Mouse (Mus musculus): ENCODE data around the gene Yes1.
"Not testable (repeated sequence)": the region's sequence is repeated elsewhere in the genome, so short reads cannot be mapped to it uniquely, and the experiment has no call there.

The Yes1 gene

GRCm38 (mm10) chr5:32610801-32611340 lies at the start of gene Yes1:
Gene Yes1, plus strand, starts transcription at chr5:32611171.
- in situ Hi-C loops (cut with MboI; ENCODE audit: unreplicated experiment in 2 of 2): no loop called here

- in situ Hi-C loops (cut with MboI; ENCODE audit: unreplicated experiment in 2 of 2): loop anchor here in 1 of 2 experiments (25.0 kb wide), 1 partner anchor 1448 kb away; no protein-coding TSS in a partner anchor
Observed at GRCm38 (mm10) chr5:32564697-32565096, 46.3 kb upstream of the Yes1 start.

- in situ Hi-C loops (cut with MboI; ENCODE audit: unreplicated experiment in 2 of 2): loop anchor here in 1 of 2 experiments (25.0 kb wide), 1 partner anchor 1440 kb away; no protein-coding TSS in a partner anchor
Observed at GRCm38 (mm10) chr5:32571802-32572201, 39.2 kb upstream of the Yes1 start.

- in situ Hi-C loops (cut with MboI; ENCODE audit: unreplicated experiment in 2 of 2): no loop called here
Observed at GRCm38 (mm10) chr5:32588136-32588535, 22.8 kb upstream of the Yes1 start.

- in situ Hi-C loops (cut with MboI; ENCODE audit: unreplicated experiment in 2 of 2): loop anchor here (5.0 to 10.0 kb wide), 3 partner anchors 64 to 551 kb away; no protein-coding TSS in a partner anchor
Observed at GRCm38 (mm10) chr5:32593793-32594192, 17.2 kb upstream of the Yes1 start.

- in situ Hi-C loops (cut with MboI; ENCODE audit: unreplicated experiment in 2 of 2): loop anchor here (5.0 to 10.0 kb wide), 3 partner anchors 63 to 550 kb away; no protein-coding TSS in a partner anchor
Observed at GRCm38 (mm10) chr5:32594358-32594757, 16.6 kb upstream of the Yes1 start.

GRCm38 (mm10) chr5:32605911-32606310 lies 5.1 kb upstream of the Yes1 start:
- in situ Hi-C loops (cut with MboI; ENCODE audit: unreplicated experiment in 2 of 2): no loop called here

- in situ Hi-C loops (cut with MboI; ENCODE audit: unreplicated experiment in 2 of 2): no loop called here
Observed at GRCm38 (mm10) chr5:32607776-32608355, 3.1 kb upstream of the Yes1 start.

- in situ Hi-C loops (cut with MboI; ENCODE audit: unreplicated experiment in 2 of 2): no loop called here
Observed at GRCm38 (mm10) chr5:32608516-32608915, 2.5 kb upstream of the Yes1 start.

- in situ Hi-C loops (cut with MboI; ENCODE audit: unreplicated experiment in 2 of 2): no loop called here
Observed at GRCm38 (mm10) chr5:32610064-32610800, 739 bp upstream of the Yes1 start.

GRCm38 (mm10) chr5:32611341-32611961 lies 480 bp downstream of the Yes1 start:
- in situ Hi-C loops (cut with MboI; ENCODE audit: unreplicated experiment in 2 of 2): no loop called here

GRCm38 (mm10) chr5:32614291-32614690 lies 3.3 kb downstream of the Yes1 start:
- in situ Hi-C loops (cut with MboI; ENCODE audit: unreplicated experiment in 2 of 2): no loop called here

- in situ Hi-C loops (cut with MboI; ENCODE audit: unreplicated experiment in 2 of 2): no loop called here
Observed at GRCm38 (mm10) chr5:32614691-32615090, 3.7 kb downstream of the Yes1 start.

- in situ Hi-C loops (cut with MboI; ENCODE audit: unreplicated experiment in 2 of 2): not testable (repeated sequence)
Observed at GRCm38 (mm10) chr5:32616489-32616888, 5.5 kb downstream of the Yes1 start.

- in situ Hi-C loops (cut with MboI; ENCODE audit: unreplicated experiment in 2 of 2): no loop called here
Observed at GRCm38 (mm10) chr5:32617851-32618250, 6.9 kb downstream of the Yes1 start.

- in situ Hi-C loops (cut with MboI; ENCODE audit: unreplicated experiment in 2 of 2): no loop called here
Observed at GRCm38 (mm10) chr5:32623649-32624048, 12.7 kb downstream of the Yes1 start.

- in situ Hi-C loops (cut with MboI; ENCODE audit: unreplicated experiment in 2 of 2): no loop called here
Observed at GRCm38 (mm10) chr5:32624777-32625176, 13.8 kb downstream of the Yes1 start.

- in situ Hi-C loops (cut with MboI; ENCODE audit: unreplicated experiment in 2 of 2): no loop called here
Observed at GRCm38 (mm10) chr5:32633185-32633584, 22.2 kb downstream of the Yes1 start.

- in situ Hi-C loops (cut with MboI; ENCODE audit: unreplicated experiment in 2 of 2): loop anchor here in 1 of 2 experiments (5.0 to 25.0 kb wide), 4 partner anchors 65 to 1070 kb away; partner anchors contain the start of gene Mrpl33
Observed at GRCm38 (mm10) chr5:32657386-32657785, 46.4 kb downstream of the Yes1 start.

- in situ Hi-C loops (cut with MboI; ENCODE audit: unreplicated experiment in 2 of 2): no loop called here
Observed at GRCm38 (mm10) chr5:32682475-32682874, 71.5 kb downstream of the Yes1 start.

- in situ Hi-C loops (cut with MboI; ENCODE audit: unreplicated experiment in 2 of 2): no loop called here
Observed at GRCm38 (mm10) chr5:32693411-32693810, 82.4 kb downstream of the Yes1 start.

Data from v-Abl transformed pro-B cells (cell line).